Mouse (Mus musculus): Measurements from ENCODE around the gene Fopnl. TPM values are rescaled to one million over a fixed set of nuclear protein-coding genes. Genes with fewer than 3 reads are reported as not detected.

Fopnl gene
- polyA plus RNA-seq, 1 experiment, result 24.1 TPM

GRCm38 (mm10) chr16:14344967-14345366 is 27.8 kb upstream of the Fopnl start:
- no peaks in the 10 kb centered on the region for H3K36me3 ChIP-seq (ENCODE audit: control insufficient read depth, insufficient read depth, low read length)
- H3K4me3 ChIP-seq (ENCODE audit: low read depth, low read length), result no peak overlapping the region
- no peak for TF ChIP-seq POLR2A (IDR thresholded peaks at IDR 0.05; ENCODE audit: low read depth, low read length)
- TF ChIP-seq CTCF (IDR thresholded peaks at IDR 0.05; ENCODE audit: extremely low read depth, insufficient read length, insufficient replicate concordance, low read depth, low read length), result no peak
- H3K27me3 ChIP-seq (ENCODE audit: control insufficient read depth, insufficient read depth, low read length), result no peaks in the 10 kb centered on the region
- WGBS, result 61% methylated on average over 3 of the region's 3 CpGs
- H3K4me1 ChIP-seq (ENCODE audit: control insufficient read depth, insufficient read depth, insufficient read length, low read length), result no peaks in the 10 kb centered on the region
- no peak overlapping the region for H3K27ac ChIP-seq (ENCODE audit: insufficient read depth, low read depth, low read length)

- Histone ChIP-seq H3K4me1 (ENCODE audit: control insufficient read depth, insufficient read depth, insufficient read length, low read length) (no peaks in the 10 kb centered on the region), H3K4me3 (ENCODE audit: low read depth, low read length) (no peak overlapping the region), H3K27me3 (ENCODE audit: control insufficient read depth, insufficient read depth, low read length) (0 out of 2 replicates have a peak, but pooled peaks cover 2% of the 10 kb centered on the region), H3K36me3 (ENCODE audit: control insufficient read depth, insufficient read depth, low read length) (no peaks in the 10 kb centered on the region), H3K27ac (ENCODE audit: insufficient read depth, low read depth, low read length) (no peak overlapping the region)
- TF ChIP-seq CTCF (IDR thresholded peaks at IDR 0.05; ENCODE audit: extremely low read depth, insufficient read length, insufficient replicate concordance, low read depth, low read length) (no peak), POLR2A (IDR thresholded peaks at IDR 0.05; ENCODE audit: low read depth, low read length) (no peak)
- 54% methylated on average over 1 of the region's 1 CpGs for WGBS
Measured at GRCm38 (mm10) chr16:14328156-14328555, 11.0 kb upstream of the Fopnl start.

- no peak overlapping the region for H3K4me3 ChIP-seq (ENCODE audit: low read depth, low read length)
- no peaks in the 10 kb centered on the region for H3K27me3 ChIP-seq (ENCODE audit: control insufficient read depth, insufficient read depth, low read length)
- no peaks in the 10 kb centered on the region for H3K36me3 ChIP-seq (ENCODE audit: control insufficient read depth, insufficient read depth, low read length)
- TF ChIP-seq CTCF (IDR thresholded peaks at IDR 0.05; ENCODE audit: extremely low read depth, insufficient read length, insufficient replicate concordance, low read depth, low read length) (no peak), POLR2A (IDR thresholded peaks at IDR 0.05; ENCODE audit: low read depth, low read length) (no peak)
- 76% methylated on average over 1 of the region's 1 CpGs for WGBS
- H3K4me1 ChIP-seq (ENCODE audit: control insufficient read depth, insufficient read depth, insufficient read length, low read length), result peaks cover 2% of the 10 kb centered on the region; the same call in 1 of the 2 replicates
- no peak overlapping the region for H3K27ac ChIP-seq (ENCODE audit: insufficient read depth, low read depth, low read length)
Measured at GRCm38 (mm10) chr16:14320494-14320893, 3.3 kb upstream of the Fopnl start.

GRCm38 (mm10) chr16:14319681-14320080 is 2.5 kb upstream of the Fopnl start:
- H3K27me3 ChIP-seq (ENCODE audit: control insufficient read depth, insufficient read depth, low read length), result no peaks in the 10 kb centered on the region
- no peak overlapping the region for H3K27ac ChIP-seq (ENCODE audit: insufficient read depth, low read depth, low read length)
- no peaks in the 10 kb centered on the region for H3K36me3 ChIP-seq (ENCODE audit: control insufficient read depth, insufficient read depth, low read length)
- WGBS, result 80% methylated on average over 3 of the region's 3 CpGs
- TF ChIP-seq POLR2A (IDR thresholded peaks at IDR 0.05; ENCODE audit: low read depth, low read length) (no peak), CTCF (IDR thresholded peaks at IDR 0.05; ENCODE audit: extremely low read depth, insufficient read length, insufficient replicate concordance, low read depth, low read length) (no peak)
- H3K4me1 ChIP-seq (ENCODE audit: control insufficient read depth, insufficient read depth, insufficient read length, low read length), result peaks cover 2% of the 10 kb centered on the region; the same call in 1 of the 2 replicates
- H3K4me3 ChIP-seq (ENCODE audit: low read depth, low read length), result no peak overlapping the region

GRCm38 (mm10) chr16:14312914-14313313 is 4.3 kb downstream of the Fopnl start:
- no peaks in the 10 kb centered on the region for H3K27me3 ChIP-seq (ENCODE audit: control insufficient read depth, insufficient read depth, low read length)
- WGBS, result 92% methylated on average over 7 of the region's 7 CpGs

GRCm38 (mm10) chr16:14311371-14311770 is 5.8 kb downstream of the Fopnl start:
- no peak overlapping the region for H3K4me3 ChIP-seq (ENCODE audit: low read depth, low read length)
- no peak overlapping the region for H3K27ac ChIP-seq (ENCODE audit: insufficient read depth, low read depth, low read length)
- H3K27me3 ChIP-seq (ENCODE audit: control insufficient read depth, insufficient read depth, low read length), result no peaks in the 10 kb centered on the region
- WGBS, result 51% methylated on average over 6 of the region's 6 CpGs
- TF ChIP-seq POLR2A (IDR thresholded peaks at IDR 0.05; ENCODE audit: low read depth, low read length) (no peak), CTCF (IDR thresholded peaks at IDR 0.05; ENCODE audit: extremely low read depth, insufficient read length, insufficient replicate concordance, low read depth, low read length) (peak; percentile 88; the same call in 1 of the 2 replicates)
- H3K36me3 ChIP-seq (ENCODE audit: control insufficient read depth, insufficient read depth, low read length), result peaks cover 31% of the 10 kb centered on the region
- H3K4me1 ChIP-seq (ENCODE audit: control insufficient read depth, insufficient read depth, insufficient read length, low read length), result peaks cover 2% of the 10 kb centered on the region; the same call in 1 of the 2 replicates

More at GRCm38 (mm10) chr16:14312914-14313313, 4.3 kb downstream of the Fopnl start:
- H3K36me3 ChIP-seq (ENCODE audit: control insufficient read depth, insufficient read depth, low read length), result peaks cover 27% of the 10 kb centered on the region
- H3K27ac ChIP-seq (ENCODE audit: insufficient read depth, low read depth, low read length), result no peak overlapping the region
- H3K4me1 ChIP-seq (ENCODE audit: control insufficient read depth, insufficient read depth, insufficient read length, low read length), result peaks cover 2% of the 10 kb centered on the region; the same call in 1 of the 2 replicates
- TF ChIP-seq POLR2A (IDR thresholded peaks at IDR 0.05; ENCODE audit: low read depth, low read length) (no peak), CTCF (IDR thresholded peaks at IDR 0.05; ENCODE audit: extremely low read depth, insufficient read length, insufficient replicate concordance, low read depth, low read length) (no peak)
- H3K4me3 ChIP-seq (ENCODE audit: low read depth, low read length), result no peak overlapping the region

- H3K36me3 ChIP-seq (ENCODE audit: control insufficient read depth, insufficient read depth, low read length), result peaks cover 35% of the 10 kb centered on the region
- no peaks in the 10 kb centered on the region for H3K27me3 ChIP-seq (ENCODE audit: control insufficient read depth, insufficient read depth, low read length)
- TF ChIP-seq POLR2A (IDR thresholded peaks at IDR 0.05; ENCODE audit: low read depth, low read length) (no peak), CTCF (IDR thresholded peaks at IDR 0.05; ENCODE audit: extremely low read depth, insufficient read length, insufficient replicate concordance, low read depth, low read length) (no peak)
- WGBS, result 81% methylated on average over 3 of the region's 3 CpGs
- H3K4me3 ChIP-seq (ENCODE audit: low read depth, low read length), result no peak overlapping the region
- H3K4me1 ChIP-seq (ENCODE audit: control insufficient read depth, insufficient read depth, insufficient read length, low read length), result peaks cover 3% of the 10 kb centered on the region; the same call in 1 of the 2 replicates
- H3K27ac ChIP-seq (ENCODE audit: insufficient read depth, low read depth, low read length), result no peak overlapping the region
Measured at GRCm38 (mm10) chr16:14309833-14310232, 7.4 kb downstream of the Fopnl start.

Data from small intestine, adult 2 months (tissue).